Mouse (Mus musculus) hindbrain, embryonic 15.5 days (tissue): ENCODE measurements around the gene Chd2. TPM values are rescaled to one million over a fixed set of nuclear protein-coding genes. Genes with fewer than 3 reads are reported as not detected.
"Not testable (repeated sequence)": the region's sequence is repeated elsewhere in the genome, so short reads cannot be mapped to it uniquely, and the experiment has no call there.

Experiments used
- ATAC-seq: fragments of 200-750 bp; cut with Nextera tagmentation; 2 replicates; pipeline ENCODE4 v1.8.0; 2017; ENCODE audit warnings: low read depth, moderate number of reproducible peaks, moderate TSS enrichment; ENCODE audit not compliant: low FRiP score
- H3K27ac ChIP-seq: fragments of 300-500 bp; sonication (generic); replicated peaks from 2 replicates; pipeline ENCODE4 v1.5.1; 2015; ENCODE audit warnings: mild to moderate bottlenecking, inconsistent platforms
- H3K27me3 ChIP-seq: fragments of 300-500 bp; sonication (generic); 2 replicates; pipeline ENCODE4 v1.6.1; 2015; ENCODE audit warnings: control low read depth, inconsistent platforms
- H3K36me3 ChIP-seq: fragments of 300-500 bp; sonication (generic); 2 replicates; pipeline ENCODE4 v1.6.1; 2015; ENCODE audit warnings: control low read depth, inconsistent platforms
- H3K4me1 ChIP-seq: fragments of 300-500 bp; sonication (generic); replicated peaks from 2 replicates; pipeline ENCODE4 v1.6.1; 2015; ENCODE audit warnings: control low read depth, inconsistent platforms
- H3K4me2 ChIP-seq: fragments of 300-500 bp; sonication (generic); 2 replicates; pipeline ENCODE4 v1.6.1; 2015; ENCODE audit warnings: moderate library complexity, mild to moderate bottlenecking, inconsistent platforms
- H3K4me3 ChIP-seq: fragments of 300-500 bp; sonication (generic); 2 replicates; pipeline ENCODE4 v1.5.1; 2015; ENCODE audit warnings: mild to moderate bottlenecking, inconsistent platforms
- H3K9ac ChIP-seq: fragments of 300-500 bp; sonication (generic); 2 replicates; pipeline ENCODE4 v1.6.1; 2015; ENCODE audit warnings: inconsistent platforms
- H3K9me3 ChIP-seq: fragments of 300-500 bp; sonication (generic); 2 replicates; pipeline ENCODE4 v1.6.1; 2016; ENCODE audit warnings: control low read depth, inconsistent platforms
- WGBS: fragments of 180-500 bp; shearing (Covaris S2); methylation state at CpG from one replicate; pipeline ENCODE4 v1.1.7; 2015; 5-methylcytosine and 5-hydroxymethylcytosine counted together
- polyA plus RNA-seq: library from polyadenylated mRNA; unstranded; fragments of >200 nt; fragmentation: Nextera tagmentation; extraction: Ambion mirVana; gene quantifications from 2 replicates; pipeline ENCODE4 v1.2.1, GENCODE M21; 2015

Chd2 gene
- polyA plus RNA-seq, 1 experiment from 2014 or later: 34.9 TPM

GRCm38 (mm10) chr7:73523608-73524259 is 17.9 kb downstream of the Chd2 start:
- Histone ChIP-seq H3K4me2 (no peak overlapping the region), H3K4me3 (no peak overlapping the region), H3K9me3 (no peaks in the 10 kb centered on the region), H3K27ac (peak overlapping the region; percentile 71), H3K4me1 (peaks cover 27% of the 10 kb centered on the region), H3K36me3 (peaks cover 4% of the 10 kb centered on the region; the same call in 1 of the 2 replicates), H3K27me3 (no peaks in the 10 kb centered on the region), H3K9ac (no peak overlapping the region)
- 72% methylated on average over 1 of the region's 1 CpGs for WGBS
- ATAC-seq: no peak

GRCm38 (mm10) chr7:73523183-73523582 is 18.4 kb downstream of the Chd2 start:
- no peak overlapping the region for H3K4me3 ChIP-seq
- H3K4me1 ChIP-seq: peaks cover 27% of the 10 kb centered on the region
- no peak overlapping the region for H3K27ac ChIP-seq
- H3K27me3 ChIP-seq: no peaks in the 10 kb centered on the region
- no peaks in the 10 kb centered on the region for H3K9me3 ChIP-seq
- no peak overlapping the region for H3K9ac ChIP-seq
- ATAC-seq: no peak
- peaks cover 4% of the 10 kb centered on the region; the same call in 1 of the 2 replicates for H3K36me3 ChIP-seq
- WGBS: 85% methylated on average over 6 of the region's 6 CpGs
- no peak overlapping the region for H3K4me2 ChIP-seq

GRCm38 (mm10) chr7:73521277-73522193 is 20.1 kb downstream of the Chd2 start:
- WGBS: 71% methylated on average over 11 of the region's 11 CpGs
- H3K9me3 ChIP-seq: no peaks in the 10 kb centered on the region
- no peak overlapping the region for H3K9ac ChIP-seq
- peaks cover 11% of the 10 kb centered on the region; the same call in 1 of the 2 replicates for H3K36me3 ChIP-seq
- peaks cover 27% of the 10 kb centered on the region for H3K4me1 ChIP-seq
- ATAC-seq: no peak
- peak overlapping the region; percentile 70 for H3K27ac ChIP-seq
- no peaks in the 10 kb centered on the region for H3K27me3 ChIP-seq
- no peak overlapping the region for H3K4me2 ChIP-seq
- H3K4me3 ChIP-seq: no peak overlapping the region

- Histone ChIP-seq H3K36me3 (peaks cover 18% of the 10 kb centered on the region; the same call in 1 of the 2 replicates), H3K9me3 (no peaks in the 10 kb centered on the region), H3K4me1 (peaks cover 27% of the 10 kb centered on the region), H3K27me3 (no peaks in the 10 kb centered on the region), H3K4me2 (no peak overlapping the region), H3K4me3 (no peak overlapping the region), H3K27ac (peak overlapping the region; percentile 70), H3K9ac (no peak overlapping the region)
- 92% methylated on average over 10 of the region's 10 CpGs for WGBS
- ATAC-seq: no peak
These were observed 21.4 kb downstream of the Chd2 start for GRCm38 (mm10) chr7:73520231-73520630.

- Histone ChIP-seq H3K36me3 (peaks cover 23% of the 10 kb centered on the region), H3K27ac (no peak overlapping the region), H3K4me3 (no peak overlapping the region), H3K27me3 (no peaks in the 10 kb centered on the region), H3K9ac (no peak overlapping the region), H3K4me2 (no peak overlapping the region), H3K4me1 (peaks cover 19% of the 10 kb centered on the region), H3K9me3 (no peaks in the 10 kb centered on the region)
- 0 out of 2 replicates have a peak, but pooled peaks have one; percentile 33 for ATAC-seq
- 92% methylated on average over 16 of the region's 16 CpGs for WGBS
These were observed 22.4 kb downstream of the Chd2 start for GRCm38 (mm10) chr7:73519060-73519796.

GRCm38 (mm10) chr7:73518373-73518980 is 23.2 kb downstream of the Chd2 start:
- not testable (repeated sequence) for H3K9me3 ChIP-seq, H3K27ac ChIP-seq, ATAC-seq, H3K4me3 ChIP-seq, H3K9ac ChIP-seq, H3K27me3 ChIP-seq, H3K4me2 ChIP-seq
- WGBS: 88% methylated on average over 6 of the region's 6 CpGs
- peaks cover 29% of the 10 kb centered on the region for H3K36me3 ChIP-seq
- peaks cover 15% of the 10 kb centered on the region for H3K4me1 ChIP-seq

GRCm38 (mm10) chr7:73517432-73518054 is 24.1 kb downstream of the Chd2 start:
- H3K27me3 ChIP-seq: no peaks in the 10 kb centered on the region
- no peak overlapping the region for H3K4me2 ChIP-seq
- H3K4me1 ChIP-seq: peaks cover 15% of the 10 kb centered on the region
- no peak overlapping the region for H3K4me3 ChIP-seq
- H3K27ac ChIP-seq: no peak overlapping the region; the same call in 1 of the 2 replicates
- 58% methylated on average over 1 of the region's 1 CpGs for WGBS
- no peak overlapping the region for H3K9ac ChIP-seq
- H3K36me3 ChIP-seq: peaks cover 29% of the 10 kb centered on the region
- no peak for ATAC-seq
- H3K9me3 ChIP-seq: no peaks in the 10 kb centered on the region

- WGBS: 68% methylated on average over 5 of the region's 5 CpGs
- no peak for ATAC-seq
These were observed 24.8 kb downstream of the Chd2 start for GRCm38 (mm10) chr7:73516820-73517219.

GRCm38 (mm10) chr7:73514560-73514959 is 27.1 kb downstream of the Chd2 start:
- no peak overlapping the region for H3K4me3 ChIP-seq
- no peak overlapping the region for H3K4me2 ChIP-seq
- H3K9ac ChIP-seq: no peak overlapping the region
- no peaks in the 10 kb centered on the region; the same call in 1 of the 2 replicates for H3K4me1 ChIP-seq
- peaks cover 37% of the 10 kb centered on the region for H3K36me3 ChIP-seq
- H3K27me3 ChIP-seq: no peaks in the 10 kb centered on the region
- H3K27ac ChIP-seq: no peak overlapping the region
- no peak for ATAC-seq
- no peaks in the 10 kb centered on the region for H3K9me3 ChIP-seq
- 79% methylated on average over 4 of the region's 4 CpGs for WGBS

More at GRCm38 (mm10) chr7:73516820-73517219, 24.8 kb downstream of the Chd2 start:
- Histone ChIP-seq H3K9ac (no peak overlapping the region), H3K36me3 (peaks cover 32% of the 10 kb centered on the region), H3K27ac (no peak overlapping the region), H3K4me3 (no peak overlapping the region), H3K4me1 (peaks cover 15% of the 10 kb centered on the region), H3K9me3 (no peaks in the 10 kb centered on the region), H3K4me2 (no peak overlapping the region), H3K27me3 (no peaks in the 10 kb centered on the region)

- Histone ChIP-seq H3K9ac (no peak overlapping the region), H3K27me3 (no peaks in the 10 kb centered on the region), H3K27ac (no peak overlapping the region), H3K4me3 (no peak overlapping the region), H3K4me2 (no peak overlapping the region), H3K4me1 (no peaks in the 10 kb centered on the region; the same call in 1 of the 2 replicates), H3K36me3 (peaks cover 32% of the 10 kb centered on the region), H3K9me3 (no peaks in the 10 kb centered on the region)
- 80% methylated on average over 2 of the region's 2 CpGs for WGBS
- ATAC-seq: no peak
These were observed 29.2 kb downstream of the Chd2 start for GRCm38 (mm10) chr7:73512422-73512821.

GRCm38 (mm10) chr7:73508688-73509087 is 32.9 kb downstream of the Chd2 start:
- Histone ChIP-seq H3K27ac (0 out of 2 replicates have a peak overlapping the region, but pooled peaks have one; percentile 20), H3K4me1 (no peaks in the 10 kb centered on the region), H3K9me3 (no peaks in the 10 kb centered on the region), H3K4me2 (no peak overlapping the region), H3K9ac (no peak overlapping the region), H3K27me3 (no peaks in the 10 kb centered on the region), H3K4me3 (no peak overlapping the region), H3K36me3 (peaks cover 39% of the 10 kb centered on the region)
- no peak for ATAC-seq
- 85% methylated on average over 2 of the region's 2 CpGs for WGBS
